Mouse (Mus musculus) midbrain, postnatal 0 days (tissue): Measurements from ENCODE around the gene Fam111a. TPM values are rescaled to one million over a fixed set of nuclear protein-coding genes. Genes with fewer than 3 reads are reported as not detected.

Source experiments
- ATAC-seq: fragments of 200-750 bp; cut with Nextera tagmentation; 2 replicates; pipeline ENCODE4 v1.8.0; 2017; ENCODE audit warnings: moderate number of reproducible peaks, mild to moderate bottlenecking, moderate TSS enrichment, moderate library complexity; ENCODE audit not compliant: low FRiP score
- DNase-seq: peaks from one replicate; pipeline ENCODE4 v3.0.0-alpha.2; 2015; ENCODE audit warnings: low spot score
- H3K27ac ChIP-seq: fragments of 300-500 bp; sonication (generic); 2 replicates; pipeline ENCODE4 v1.5.1; 2014; ENCODE audit warnings: low read depth, mild to moderate bottlenecking, low read length, mixed read lengths
- H3K27me3 ChIP-seq: fragments of 300-500 bp; sonication (generic); 2 replicates; pipeline ENCODE4 v1.6.1; 2014; ENCODE audit warnings: low read length, control low read depth, mixed read lengths; ENCODE audit not compliant: insufficient read depth
- H3K36me3 ChIP-seq: fragments of 300-500 bp; sonication (generic); 2 replicates; pipeline ENCODE4 v1.6.1; 2014; ENCODE audit warnings: low read length, control low read depth, mixed read lengths; ENCODE audit not compliant: insufficient read depth
- H3K4me1 ChIP-seq: fragments of 300-500 bp; sonication (generic); 2 replicates; pipeline ENCODE4 v1.6.1; 2014; ENCODE audit warnings: mild to moderate bottlenecking, control low read depth, antibody characterized with exemption, low read length, mixed read lengths; ENCODE audit not compliant: insufficient read depth
- H3K4me2 ChIP-seq: fragments of 300-500 bp; sonication (generic); 2 replicates; pipeline ENCODE4 v1.6.1; 2014; ENCODE audit warnings: low read depth, mild to moderate bottlenecking, low read length, mixed read lengths; ENCODE audit not compliant: poor library complexity, severe bottlenecking
- H3K4me3 ChIP-seq: fragments of 300-500 bp; sonication (generic); 2 replicates; pipeline ENCODE4 v1.5.1; 2014; ENCODE audit warnings: low read depth, mild to moderate bottlenecking, low read length, moderate library complexity
- H3K9ac ChIP-seq: fragments of 300-500 bp; sonication (generic); replicated peaks from 2 replicates; pipeline ENCODE4 v1.6.1; 2014; ENCODE audit warnings: mild to moderate bottlenecking, low read length, moderate library complexity, mixed read lengths; ENCODE audit not compliant: poor library complexity, severe bottlenecking
- H3K9me3 ChIP-seq: fragments of 300-500 bp; sonication (generic); 2 replicates; pipeline ENCODE4 v1.6.1; 2016; ENCODE audit warnings: low read length, control low read depth
- CTCF ChIP-seq: IDR thresholded peaks from 2 replicates; pipeline ENCODE4 v1.5.1; 2016; ENCODE audit warnings: antibody characterized with exemption, mild to moderate bottlenecking
- WGBS: fragments of 180-500 bp; shearing (Covaris S2); extraction: QIAGEN DNeasy Blood & Tissue Kit; methylation state at CpG from one replicate; pipeline ENCODE4 v1.1.7; 2014; 5-methylcytosine and 5-hydroxymethylcytosine counted together
- polyA plus RNA-seq: library from polyadenylated mRNA; unstranded; fragments of >200 nt; fragmentation: Nextera tagmentation; extraction: Ambion mirVana; gene quantifications from 2 replicates; pipeline ENCODE4 v1.2.1, GENCODE M21; 2015
- total RNA-seq: library from RNA; depleted of rRNA; stranded (reverse); fragments of >200 nt; gene quantifications from 2 replicates; pipeline ENCODE4 v1.2.3, GENCODE M21; 2014

Gene Fam111a
- total and polyA plus RNA-seq, 2 experiments from 2014 or later, result 2.3 to 2.4 TPM

DNA sequence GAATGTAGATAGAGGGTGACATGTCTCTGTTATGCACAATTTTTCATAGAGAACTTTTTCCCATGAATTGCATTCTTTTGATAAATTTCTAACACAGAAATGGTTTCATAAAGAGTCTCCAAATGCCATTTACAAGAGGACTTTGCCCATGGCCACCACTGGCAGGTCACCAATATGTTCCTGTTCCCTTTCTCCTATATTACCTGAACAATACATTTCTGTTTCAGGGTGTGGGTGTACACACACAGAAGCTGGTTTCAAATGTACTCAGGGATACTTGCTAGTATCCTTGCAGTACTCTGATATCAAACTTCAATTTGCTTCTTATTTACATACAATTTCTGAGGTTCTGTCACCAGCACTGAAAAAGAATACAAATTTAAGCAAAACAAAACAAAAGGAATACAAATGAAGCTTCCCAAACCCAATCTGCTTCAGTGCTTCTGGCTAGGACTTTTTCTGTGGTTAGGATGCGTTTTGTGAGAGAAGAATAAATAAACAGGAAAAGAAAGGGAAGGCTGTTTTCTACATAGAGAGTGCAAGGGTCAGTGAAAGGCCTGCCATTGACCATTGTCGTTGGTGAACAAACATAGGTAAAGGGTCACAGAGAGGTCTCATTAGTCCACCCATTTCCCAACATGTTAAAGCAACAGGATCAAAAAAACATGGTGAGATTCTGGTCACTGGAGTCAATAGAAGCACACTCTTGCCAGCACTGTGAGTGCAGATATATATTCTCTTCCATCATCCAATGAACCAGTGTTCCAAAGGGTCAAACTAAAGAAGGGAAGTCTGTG is 55.3 kb downstream of the Fam111a start:
- H3K9me3 ChIP-seq, result no peaks in the 10 kb centered on the region
- H3K36me3 ChIP-seq, result no peaks in the 10 kb centered on the region
- ATAC-seq, result no peak
- WGBS, result 54% methylated on average over 2 of the region's 2 CpGs
- no peak for DNase-seq
- H3K27me3 ChIP-seq, result no peaks in the 10 kb centered on the region
- TF ChIP-seq CTCF, result no peak
- H3K9ac ChIP-seq, result no peak overlapping the region
- no peak overlapping the region for H3K4me2 ChIP-seq
- no peak overlapping the region for H3K4me3 ChIP-seq
- H3K4me1 ChIP-seq, result peaks cover 3% of the 10 kb centered on the region; the same call in 1 of the 2 replicates
- no peak overlapping the region for H3K27ac ChIP-seq

DNA sequence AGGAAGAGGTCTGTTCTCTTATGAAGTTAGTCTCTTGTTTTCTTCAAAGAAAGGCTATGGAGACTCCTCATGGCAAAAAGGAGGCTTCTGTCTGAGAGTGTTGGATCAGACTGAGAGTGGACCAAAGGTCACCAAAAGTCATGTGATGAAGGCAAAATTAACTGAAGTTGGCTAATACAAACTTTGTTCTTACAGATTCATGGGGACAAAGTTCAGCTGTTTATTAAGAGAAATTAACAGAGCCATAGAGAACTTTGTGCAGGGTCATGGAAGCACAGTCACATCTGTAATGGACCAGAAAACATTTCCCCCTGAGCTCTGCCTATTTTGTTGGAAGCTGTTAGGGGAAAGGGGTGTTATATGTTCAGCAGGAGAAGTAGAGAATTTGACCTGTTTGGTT is 62.8 kb downstream of the Fam111a start:
- no peak overlapping the region for H3K27ac ChIP-seq
- no peak for ATAC-seq

GRCm38 (mm10) chr19:12613646-12614045 is 68.1 kb downstream of the Fam111a start:
- DNase-seq, result no peak
- Histone ChIP-seq H3K4me1 (no peaks in the 10 kb centered on the region), H3K9me3 (no peaks in the 10 kb centered on the region), H3K4me2 (no peak overlapping the region), H3K4me3 (no peak overlapping the region), H3K36me3 (no peaks in the 10 kb centered on the region), H3K9ac (no peak overlapping the region), H3K27me3 (no peaks in the 10 kb centered on the region), H3K27ac (no peak overlapping the region)
- no peak for TF ChIP-seq CTCF
- no peak for ATAC-seq
- WGBS, result 82% methylated on average over 1 of the region's 1 CpGs

More for the DNA sequence above, 62.8 kb downstream of the Fam111a start:
- no peaks in the 10 kb centered on the region for H3K36me3 ChIP-seq
- no peak for DNase-seq
- no peaks in the 10 kb centered on the region for H3K9me3 ChIP-seq
- no peak overlapping the region for H3K4me3 ChIP-seq
- no peak for TF ChIP-seq CTCF
- H3K9ac ChIP-seq, result no peak overlapping the region
- H3K4me2 ChIP-seq, result no peak overlapping the region
- H3K27me3 ChIP-seq, result no peaks in the 10 kb centered on the region
- H3K4me1 ChIP-seq, result no peaks in the 10 kb centered on the region

GRCm38 (mm10) chr19:12633176-12633575 is 87.6 kb downstream of the Fam111a start, which contains the start of gene Glyat:
Gene Glyat (plus strand): TSS chr19:12633308.
- H3K4me2 ChIP-seq, result no peak within 1 kb of the TSS
- no peak within 1 kb of the TSS for H3K9ac ChIP-seq
- H3K4me3 ChIP-seq, result no peak within 1 kb of the TSS
- no peaks in the 10 kb centered on the region for H3K4me1 ChIP-seq
- no peaks in the 10 kb centered on the region for H3K9me3 ChIP-seq
- DNase-seq (no peak), ATAC-seq (no peak)
- H3K36me3 ChIP-seq, result no peaks in the 10 kb centered on the region
- WGBS, result 80% methylated on average over 4 of the region's 4 CpGs
- H3K27me3 ChIP-seq, result no peaks in the 10 kb centered on the region
- no peak within 1 kb of the TSS for H3K27ac ChIP-seq
- no peak for TF ChIP-seq CTCF

- WGBS, result 88% methylated on average over 3 of the region's 3 CpGs
- Histone ChIP-seq H3K27ac (no peak overlapping the region), H3K4me3 (no peak overlapping the region), H3K27me3 (no peaks in the 10 kb centered on the region), H3K9ac (no peak overlapping the region), H3K4me2 (no peak overlapping the region), H3K9me3 (no peaks in the 10 kb centered on the region), H3K4me1 (no peaks in the 10 kb centered on the region), H3K36me3 (no peaks in the 10 kb centered on the region)
- no peak for TF ChIP-seq CTCF
- no peak for DNase-seq
- no peak for ATAC-seq
Observed at GRCm38 (mm10) chr19:12634259-12634658, 88.7 kb downstream of the Fam111a start.

GRCm38 (mm10) chr19:12634963-12635362 is 89.4 kb downstream of the Fam111a start:
- H3K9me3 ChIP-seq, result no peaks in the 10 kb centered on the region
- H3K4me3 ChIP-seq, result no peak overlapping the region
- H3K27ac ChIP-seq, result no peak overlapping the region
- no peaks in the 10 kb centered on the region for H3K36me3 ChIP-seq
- no peak overlapping the region for H3K9ac ChIP-seq
- 85% methylated on average over 4 of the region's 4 CpGs for WGBS
- H3K27me3 ChIP-seq, result no peaks in the 10 kb centered on the region
- no peaks in the 10 kb centered on the region for H3K4me1 ChIP-seq
- TF ChIP-seq CTCF, result no peak
- ATAC-seq (no peak), DNase-seq (no peak)
- H3K4me2 ChIP-seq, result no peak overlapping the region
